Mouse (Mus musculus): ENCODE data around the gene Bmi1.
A peak's percentile ranks its signal among the peaks of the same experiment; 100 is the strongest.

The Bmi1 gene

GRCm38 (mm10) chr2:18688286-18688685 lies 11.5 kb downstream of the Bmi1 start:
- no peak for DNase-seq (ENCODE audit: low read depth)

GRCm38 (mm10) chr2:18688708-18689063 lies 11.9 kb downstream of the Bmi1 start:
- DNase-seq (ENCODE audit: low read depth): no peak

- peak; percentile 39 for DNase-seq (ENCODE audit: low read depth)
These were observed 12.5 kb downstream of the Bmi1 start for GRCm38 (mm10) chr2:18689064-18689921.

GRCm38 (mm10) chr2:18690055-18690691 lies 13.4 kb downstream of the Bmi1 start:
- peak; percentile 59 for DNase-seq (ENCODE audit: low read depth)

- DNase-seq (ENCODE audit: low read depth): no peak
These were observed 13.9 kb downstream of the Bmi1 start for GRCm38 (mm10) chr2:18690756-18691155.

GRCm38 (mm10) chr2:18692031-18692430 lies 15.2 kb downstream of the Bmi1 start:
- no peak for DNase-seq (ENCODE audit: low read depth)

- no peak for DNase-seq (ENCODE audit: low read depth)
These were observed 15.7 kb downstream of the Bmi1 start for GRCm38 (mm10) chr2:18692548-18692947.

- DNase-seq (ENCODE audit: low read depth): no peak
These were observed 16.7 kb downstream of the Bmi1 start for GRCm38 (mm10) chr2:18693491-18693870.

GRCm38 (mm10) chr2:18693871-18694610 lies 17.2 kb downstream of the Bmi1 start, which contains the start of gene Spag6:
Gene Spag6 (plus strand): TSS chr2:18694032.
- peak; percentile 85 for DNase-seq (ENCODE audit: low read depth)

GRCm38 (mm10) chr2:18694611-18694950 lies 17.8 kb downstream of the Bmi1 start:
- DNase-seq (ENCODE audit: low read depth): no peak

- DNase-seq (ENCODE audit: low read depth): peak; percentile 77
These were observed 18.3 kb downstream of the Bmi1 start for GRCm38 (mm10) chr2:18695163-18695562.

GRCm38 (mm10) chr2:18695629-18696150 lies 18.9 kb downstream of the Bmi1 start:
- DNase-seq (ENCODE audit: low read depth): no peak

- DNase-seq (ENCODE audit: low read depth): no peak
These were observed 20.9 kb downstream of the Bmi1 start for GRCm38 (mm10) chr2:18697591-18698244.

- DNase-seq (ENCODE audit: low read depth): no peak
These were observed 22.0 kb downstream of the Bmi1 start for GRCm38 (mm10) chr2:18698663-18699385.

GRCm38 (mm10) chr2:18699401-18699990 lies 22.7 kb downstream of the Bmi1 start:
- no peak for DNase-seq (ENCODE audit: low read depth)

GRCm38 (mm10) chr2:18710356-18710755 lies 33.5 kb downstream of the Bmi1 start:
- peak; percentile 30 for DNase-seq (ENCODE audit: low read depth)

- DNase-seq (ENCODE audit: low read depth): peak; percentile 60
These were observed 36.3 kb downstream of the Bmi1 start for GRCm38 (mm10) chr2:18713071-18713470.

GRCm38 (mm10) chr2:18714337-18714736 lies 37.5 kb downstream of the Bmi1 start:
- DNase-seq (ENCODE audit: low read depth): peak; percentile 33

- no peak for DNase-seq (ENCODE audit: low read depth)
These were observed 41.7 kb downstream of the Bmi1 start for GRCm38 (mm10) chr2:18718521-18718920.

- DNase-seq (ENCODE audit: low read depth): no peak
These were observed 45.5 kb downstream of the Bmi1 start for GRCm38 (mm10) chr2:18722208-18722830.

Measured in NIH3T3 (cell line).